In the genomic region with DNA sequence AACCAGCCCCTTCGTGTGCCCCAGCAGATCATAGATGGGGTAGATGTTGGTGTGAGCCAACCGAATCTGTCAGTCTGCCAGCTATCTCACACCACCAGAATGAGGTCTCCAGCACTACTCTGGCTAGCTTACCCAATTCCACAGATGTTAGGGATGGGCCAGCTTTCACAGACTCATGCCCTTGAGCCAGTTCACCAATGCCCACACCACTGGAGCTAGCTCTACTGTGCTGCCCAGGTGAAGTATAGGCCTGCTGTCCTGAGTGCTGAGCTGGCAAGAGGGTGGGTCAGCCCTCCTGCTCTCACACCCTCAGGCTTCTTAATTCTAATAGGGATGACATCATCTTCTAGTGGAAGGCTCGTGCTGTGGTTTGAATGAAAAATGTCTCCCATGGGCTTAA, we compare ENCODE assay signal across 16 mouse cellular contexts.
"Had no signal": no experiment of that assay in that cellular context is flagged by ENCODE, and none has a peak within 500 bp of the region (broad histone marks: within the 10 kb centered on the region; RNA-seq: fewer than 3 reads in every experiment).

No protein-coding gene starts in this region.

- DNase-seq: retina, postnatal 1 day; right cerebral cortex, adult 18-20 months; right cerebral cortex, postnatal 14 days; right cerebral cortex, postnatal 25 days; right cerebral cortex, postnatal 4 days; spleen, adult 18-20 months; thymus, adult 18-20 months; thymus, adult 2 months; thymus, postnatal 14 days; thymus, postnatal 25 days; thymus, postnatal 36 days; thymus, postnatal 4 days had no signal

- H3K4me2 ChIP-seq: neural tube, embryonic 13.5 days; neural tube, embryonic 15.5 days; stomach, embryonic 15.5 days had no signal

- H3K9me3 ChIP-seq: neural tube, embryonic 13.5 days; neural tube, embryonic 15.5 days; stomach, embryonic 15.5 days had no signal

- H3K4me3 ChIP-seq: neural tube, embryonic 13.5 days; neural tube, embryonic 15.5 days; stomach, embryonic 15.5 days had no signal

- H3K27ac ChIP-seq: neural tube, embryonic 13.5 days; neural tube, embryonic 15.5 days; stomach, embryonic 15.5 days; stomach, postnatal 0 days had no signal

- H3K4me1 ChIP-seq: neural tube, embryonic 13.5 days; neural tube, embryonic 15.5 days; stomach, embryonic 15.5 days had no signal

- H3K27me3 ChIP-seq: neural tube, embryonic 13.5 days; neural tube, embryonic 15.5 days; stomach, embryonic 15.5 days had no signal

- H3K9ac ChIP-seq: neural tube, embryonic 13.5 days; neural tube, embryonic 15.5 days; stomach, embryonic 15.5 days had no signal

- H3K36me3 ChIP-seq: neural tube, embryonic 13.5 days; neural tube, embryonic 15.5 days; stomach, embryonic 15.5 days had no signal
